Mouse (Mus musculus): Measurements from ENCODE around the gene Svs2. TPM values are rescaled to one million over a fixed set of nuclear protein-coding genes. Genes with fewer than 3 reads are reported as not detected.
"Not testable (repeated sequence)": the region's sequence is repeated elsewhere in the genome, so short reads cannot be mapped to it uniquely, and the experiment has no call there.

Svs2 gene
- total RNA-seq (2014; fragmentation: Nextera tagmentation) (not detected in 2 replicates), total RNA-seq (2017) (not detected in 2 replicates)

GRCm38 (mm10) chr2:164238366-164238765 is at the start of gene Svs2:
Gene Svs2 (minus strand): TSS chr2:164238466.
- ATAC-seq (replicated peaks; ENCODE audit: low FRiP score, low TSS enrichment, poor library complexity, severe bottlenecking), result no peak

- ATAC-seq (replicated peaks; ENCODE audit: low FRiP score, low TSS enrichment, poor library complexity, severe bottlenecking), result no peak
These were observed 40.1 kb upstream of the Svs2 start, which contains the start of gene Svs4 for GRCm38 (mm10) chr2:164278359-164278758. Gene Svs4 (minus strand): TSS chr2:164278459.

GRCm38 (mm10) chr2:164256540-164256939 is 18.3 kb upstream of the Svs2 start, which contains the start of gene Svs3b:
Gene Svs3b (minus strand): TSS chr2:164256640.
- not testable (repeated sequence) for ATAC-seq (replicated peaks; ENCODE audit: low FRiP score, low TSS enrichment, poor library complexity, severe bottlenecking)

- no peak for ATAC-seq (replicated peaks; ENCODE audit: low FRiP score, low TSS enrichment, poor library complexity, severe bottlenecking)
These were observed 5.6 kb downstream of the Svs2 start for GRCm38 (mm10) chr2:164232671-164233070.

GRCm38 (mm10) chr2:164228361-164229070 is 9.8 kb downstream of the Svs2 start:
- no peak for ATAC-seq (replicated peaks; ENCODE audit: low FRiP score, low TSS enrichment, poor library complexity, severe bottlenecking)

- ATAC-seq (replicated peaks; ENCODE audit: low FRiP score, low TSS enrichment, poor library complexity, severe bottlenecking), result no peak
These were observed 16.7 kb downstream of the Svs2 start, which contains the start of gene Wfdc15b for GRCm38 (mm10) chr2:164221522-164221921. Gene Wfdc15b (minus strand): TSS chr2:164221660.

GRCm38 (mm10) chr2:164219295-164219694 is 19.0 kb downstream of the Svs2 start:
- ATAC-seq (replicated peaks; ENCODE audit: low FRiP score, low TSS enrichment, poor library complexity, severe bottlenecking), result no peak

GRCm38 (mm10) chr2:164212711-164213110 is 25.6 kb downstream of the Svs2 start:
- no peak for ATAC-seq (replicated peaks; ENCODE audit: low FRiP score, low TSS enrichment, poor library complexity, severe bottlenecking)

- ATAC-seq (replicated peaks; ENCODE audit: low FRiP score, low TSS enrichment, poor library complexity, severe bottlenecking), result no peak
These were observed 27.4 kb downstream of the Svs2 start for GRCm38 (mm10) chr2:164210892-164211291.

GRCm38 (mm10) chr2:164206676-164207075 is 31.6 kb downstream of the Svs2 start:
- ATAC-seq (replicated peaks; ENCODE audit: low FRiP score, low TSS enrichment, poor library complexity, severe bottlenecking), result no peak

- ATAC-seq (replicated peaks; ENCODE audit: low FRiP score, low TSS enrichment, poor library complexity, severe bottlenecking), result not testable (repeated sequence)
These were observed 32.3 kb downstream of the Svs2 start for GRCm38 (mm10) chr2:164206011-164206410.

- no peak for ATAC-seq (replicated peaks; ENCODE audit: low FRiP score, low TSS enrichment, poor library complexity, severe bottlenecking)
These were observed 38.5 kb downstream of the Svs2 start, which contains the start of gene Wfdc15a for GRCm38 (mm10) chr2:164199626-164200327. Gene Wfdc15a (minus strand): TSS chr2:164200130.

GRCm38 (mm10) chr2:164196700-164196990 is 41.6 kb downstream of the Svs2 start:
- ATAC-seq (replicated peaks; ENCODE audit: low FRiP score, low TSS enrichment, poor library complexity, severe bottlenecking), result no peak

- ATAC-seq (replicated peaks; ENCODE audit: low FRiP score, low TSS enrichment, poor library complexity, severe bottlenecking), result no peak
These were observed 42.1 kb downstream of the Svs2 start for GRCm38 (mm10) chr2:164195971-164196699.

GRCm38 (mm10) chr2:164194959-164195630 is 43.2 kb downstream of the Svs2 start:
- no peak for ATAC-seq (replicated peaks; ENCODE audit: low FRiP score, low TSS enrichment, poor library complexity, severe bottlenecking)

- ATAC-seq (replicated peaks; ENCODE audit: low FRiP score, low TSS enrichment, poor library complexity, severe bottlenecking), result no peak
These were observed 46.0 kb downstream of the Svs2 start for GRCm38 (mm10) chr2:164192279-164192678.

GRCm38 (mm10) chr2:164190576-164190975 is 47.7 kb downstream of the Svs2 start, which contains the start of gene Wfdc12:
Gene Wfdc12 (minus strand): TSS chr2:164190608.
- no peak for ATAC-seq (replicated peaks; ENCODE audit: low FRiP score, low TSS enrichment, poor library complexity, severe bottlenecking)

- ATAC-seq (replicated peaks; ENCODE audit: low FRiP score, low TSS enrichment, poor library complexity, severe bottlenecking), result peak; percentile 92
These were observed 49.5 kb downstream of the Svs2 start for GRCm38 (mm10) chr2:164188722-164189121.

Data from megakaryocyte-erythroid progenitor cell, adult 5-6 weeks (primary cell).